Mouse (Mus musculus): ENCODE results near the gene Brwd1.

GRCm38 (mm10) chr16:96087436-96087835 is 5.1 kb upstream of the Brwd1 start:
- TF ChIP-seq CTCF (IDR thresholded peaks at IDR 0.05; ENCODE audit: control insufficient read depth, insufficient read depth, low read length) (no peak), POLR2A (IDR thresholded peaks at IDR 0.05; ENCODE audit: borderline replicate concordance, control insufficient read depth, low read depth, low read length) (no peak)
